Mouse (Mus musculus) heart, adult 2 months (tissue): ENCODE measurements around the gene Fkbp7. TPM values are rescaled to one million over a fixed set of nuclear protein-coding genes. Genes with fewer than 3 reads are reported as not detected.
"Not testable (repeated sequence)": the region's sequence is repeated elsewhere in the genome, so short reads cannot be mapped to it uniquely, and the experiment has no call there.

ENCODE experiments used
- DNase-seq, 2 experiments: peaks; one replicate each; pipeline ENCODE4 v3.0.0; 2021
- H3K27ac ChIP-seq: fragments of 200-600 bp; 2 replicates; pipeline ENCODE4 v1.8.1; 2022
- H3K27me3 ChIP-seq: fragments of 200-500 bp; 2 replicates; pipeline ENCODE4 v1.6.1; 2012; ENCODE audit warnings: mild to moderate bottlenecking, low read length, inconsistent platforms, mixed read lengths; ENCODE audit not compliant: control insufficient read depth, insufficient read depth
- H3K36me3 ChIP-seq: fragments of 200-500 bp; 2 replicates; pipeline ENCODE4 v1.6.1; 2012; ENCODE audit warnings: low read length, inconsistent platforms; ENCODE audit not compliant: control insufficient read depth, insufficient read depth
- H3K4me1 ChIP-seq: fragments of 200-500 bp; 2 replicates; pipeline ENCODE4 v1.6.1; 2011; ENCODE audit warnings: low read length; ENCODE audit not compliant: control insufficient read depth, insufficient read depth
- H3K4me3 ChIP-seq: fragments of 200-600 bp; 2 replicates; pipeline ENCODE4 v1.8.1; 2022
- H3K79me2 ChIP-seq: fragments of 200-500 bp; replicated peaks from 2 replicates; pipeline ENCODE4 v1.6.1; 2012; ENCODE audit warnings: mild to moderate bottlenecking, inconsistent platforms, low read length, moderate library complexity, mixed read lengths; ENCODE audit not compliant: control insufficient read depth, insufficient read depth
- H3K9ac ChIP-seq: fragments of 200-500 bp; 2 replicates; pipeline ENCODE4 v1.6.1; 2012; ENCODE audit warnings: low read depth, mild to moderate bottlenecking, control low read depth, inconsistent platforms, low read length, mixed read lengths
- CTCF ChIP-seq: fragments of 200-600 bp; IDR thresholded peaks from 2 replicates; pipeline ENCODE4 v1.8.1; 2022; ENCODE audit warnings: antibody characterized with exemption, mild to moderate bottlenecking, moderate library complexity
- EP300 ChIP-seq: fragments of 200-500 bp; IDR thresholded peaks from 2 replicates; pipeline ENCODE4 v1.6.1; 2011; ENCODE audit warnings: low read depth, low read length, control low read depth; ENCODE audit not compliant: insufficient read depth
- POLR2A ChIP-seq: fragments of 200-500 bp; IDR thresholded peaks from 2 replicates; pipeline ENCODE4 v1.6.1; 2011; ENCODE audit warnings: mild to moderate bottlenecking, low read depth, low read length, control low read depth; ENCODE audit not compliant: insufficient read depth
- WGBS: fragments of 180-500 bp; shearing (Covaris S2); methylation state at CpG from one replicate; pipeline ENCODE4 v1.1.7; 2018; 5-methylcytosine and 5-hydroxymethylcytosine counted together
- intact Hi-C: fragments of 180-260 bp; cut with DNase I; formaldehyde crosslinking; loops from one replicate; pipeline ENCODE4 v1.15.1; 2025
- polyA plus RNA-seq: library from polyadenylated mRNA; depleted of rRNA; stranded (reverse); fragments of >200 nt; gene quantifications from 2 replicates; pipeline ENCODE4 v1.2.3, GENCODE M21; 2012
- total RNA-seq, 2 experiments: library from RNA; stranded (reverse); gene quantifications; 2 replicates each; pipeline ENCODE4 v1.2.3; 2021

Gene Fkbp7
- total and polyA plus RNA-seq, 3 experiments, result 7.9 to 21.9 (median 20.8) TPM

- DNase-seq, result peak; percentile 98 to 99
- Histone ChIP-seq H3K4me1 (no peaks in the 10 kb centered on the region), H3K9ac (peak within 1 kb of the TSS; percentile 90), H3K4me3 (peak within 1 kb of the TSS; percentile 85), H3K27me3 (no peaks in the 10 kb centered on the region), H3K79me2 (no peaks in the 10 kb centered on the region), H3K27ac (peak within 1 kb of the TSS; percentile 79), H3K36me3 (no peaks in the 10 kb centered on the region; the same call in 1 of the 2 replicates)
- under 1% methylated on average over 39 of the region's 42 CpGs for WGBS
- no peak; the same call in 1 of the 2 replicates for TF ChIP-seq EP300
- peak; percentile 87 for TF ChIP-seq POLR2A
- TF ChIP-seq CTCF, result no peak
- intact Hi-C loops, result loop anchor here (1.0 kb wide), 1 partner anchor 25 kb away; the partner anchor contains the start of gene Fkbp7
Observed at GRCm38 (mm10) chr2:76647883-76648570, 24.9 kb downstream of the Fkbp7 start, which contains the start of the genes Prkra and Pjvk. Prkra (minus strand) TSS chr2:76648015. Pjvk (plus strand) TSS chr2:76648476.

DNA sequence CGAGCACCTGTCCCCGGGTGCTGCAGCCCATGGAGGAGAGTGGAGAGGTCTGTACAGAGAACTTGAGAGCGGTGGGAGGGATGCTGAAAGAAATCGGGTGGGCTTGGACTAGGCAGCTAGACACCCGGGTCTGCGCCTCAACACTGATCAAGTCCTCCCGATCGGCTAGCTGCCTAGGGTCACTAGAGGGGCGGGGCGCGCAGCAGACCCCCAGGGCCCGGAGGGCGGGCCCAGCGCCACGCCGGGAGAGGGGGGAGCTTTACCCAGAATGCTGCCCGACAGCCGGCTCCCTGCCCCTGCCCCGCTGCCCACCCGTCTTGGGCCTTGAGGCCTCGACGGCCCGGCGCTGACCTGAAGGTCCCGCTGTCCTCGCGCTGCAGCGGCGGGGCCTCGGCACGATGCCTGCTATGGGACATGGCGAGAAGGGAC is 25.5 kb downstream of the Fkbp7 start:
- intact Hi-C loops, result no loop called here
- peak overlapping the region; percentile 90 for H3K9ac ChIP-seq
- under 1% methylated on average over 31 of the region's 32 CpGs for WGBS
- no peaks in the 10 kb centered on the region for H3K27me3 ChIP-seq
- peak overlapping the region; percentile 85 for H3K4me3 ChIP-seq
- no peaks in the 10 kb centered on the region; the same call in 1 of the 2 replicates for H3K36me3 ChIP-seq
- peak overlapping the region; percentile 79 for H3K27ac ChIP-seq
- no peak for DNase-seq
- H3K79me2 ChIP-seq, result no peaks in the 10 kb centered on the region
- TF ChIP-seq POLR2A (no peak), EP300 (no peak), CTCF (no peak)
- no peaks in the 10 kb centered on the region for H3K4me1 ChIP-seq

DNA sequence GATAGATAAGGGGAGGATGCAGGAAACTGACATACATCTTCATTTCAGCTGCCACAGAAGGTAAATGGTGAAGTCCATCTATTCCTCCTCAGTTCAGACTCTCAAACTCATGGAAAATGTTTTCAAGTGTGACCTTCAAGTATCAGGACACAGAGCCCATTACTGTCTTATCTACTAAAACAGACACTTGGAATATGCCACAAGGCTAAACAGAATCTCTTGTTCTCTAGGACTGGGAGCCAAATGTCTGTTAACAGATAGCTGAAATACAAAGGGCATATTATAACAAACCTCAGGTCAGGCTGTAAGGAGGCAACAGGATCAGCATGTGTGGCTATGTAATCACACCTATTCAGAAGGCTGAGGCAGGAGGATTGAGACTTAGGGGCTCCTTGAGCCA is 29.1 kb downstream of the Fkbp7 start:
- Histone ChIP-seq H3K36me3 (peaks cover 2% of the 10 kb centered on the region), H3K4me1 (no peaks in the 10 kb centered on the region), H3K4me3 (no peak overlapping the region), H3K27ac (no peak overlapping the region), H3K9ac (no peak overlapping the region), H3K27me3 (no peaks in the 10 kb centered on the region), H3K79me2 (no peaks in the 10 kb centered on the region)
- DNase-seq, result no peak
- no peak for TF ChIP-seq POLR2A
- no peak for TF ChIP-seq CTCF
- TF ChIP-seq EP300, result no peak
- intact Hi-C loops, result no loop called here

- no peaks in the 10 kb centered on the region for H3K4me1 ChIP-seq
- no peak overlapping the region for H3K27ac ChIP-seq
- H3K27me3 ChIP-seq, result no peaks in the 10 kb centered on the region
- DNase-seq, result no peak
- peaks cover 2% of the 10 kb centered on the region for H3K36me3 ChIP-seq
- TF ChIP-seq EP300 (no peak), POLR2A (no peak), CTCF (no peak)
- H3K79me2 ChIP-seq, result no peaks in the 10 kb centered on the region
- no peak overlapping the region for H3K9ac ChIP-seq
- no peak overlapping the region for H3K4me3 ChIP-seq
- WGBS, result 98% methylated on average over 2 of the region's 2 CpGs
- intact Hi-C loops, result no loop called here
Observed at GRCm38 (mm10) chr2:76639637-76640036, 33.3 kb downstream of the Fkbp7 start.

GRCm38 (mm10) chr2:76631600-76631999 is 41.3 kb downstream of the Fkbp7 start:
- DNase-seq, result no peak
- no peaks in the 10 kb centered on the region for H3K27me3 ChIP-seq
- no peaks in the 10 kb centered on the region for H3K36me3 ChIP-seq
- H3K27ac ChIP-seq, result no peak overlapping the region
- TF ChIP-seq CTCF (no peak), POLR2A (no peak), EP300 (no peak)
- 92% methylated on average over 4 of the region's 4 CpGs for WGBS
- intact Hi-C loops, result no loop called here
- no peak overlapping the region for H3K4me3 ChIP-seq
- H3K4me1 ChIP-seq, result no peaks in the 10 kb centered on the region
- no peak overlapping the region for H3K9ac ChIP-seq
- H3K79me2 ChIP-seq, result no peaks in the 10 kb centered on the region

DNA sequence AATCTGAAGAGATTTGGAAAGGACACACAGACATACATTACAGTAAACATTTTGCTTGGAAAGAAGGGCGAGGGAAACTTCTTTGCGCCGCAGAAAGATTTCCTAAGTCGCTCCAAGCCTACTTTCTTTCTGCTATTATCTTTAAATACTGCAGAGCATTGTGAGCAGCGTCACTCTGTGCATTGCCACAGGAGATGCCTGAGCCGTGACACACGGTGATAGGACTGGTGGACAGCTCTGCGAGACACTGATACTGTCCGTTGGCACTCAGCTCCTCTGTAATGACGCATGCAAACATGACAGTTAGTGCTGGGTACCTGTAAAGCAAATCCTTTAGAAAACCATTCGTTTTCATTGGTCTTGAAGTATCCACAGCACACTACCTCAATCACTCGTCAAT is 42.6 kb downstream of the Fkbp7 start:
- Histone ChIP-seq H3K36me3 (no peaks in the 10 kb centered on the region; the same call in 1 of the 2 replicates), H3K79me2 (no peaks in the 10 kb centered on the region), H3K27me3 (no peaks in the 10 kb centered on the region), H3K9ac (no peak overlapping the region), H3K4me3 (no peak overlapping the region), H3K4me1 (no peaks in the 10 kb centered on the region), H3K27ac (no peak overlapping the region)
- TF ChIP-seq CTCF (no peak), POLR2A (no peak), EP300 (no peak)
- intact Hi-C loops, result no loop called here
- no peak for DNase-seq
- 90% methylated on average over 12 of the region's 12 CpGs for WGBS

DNA sequence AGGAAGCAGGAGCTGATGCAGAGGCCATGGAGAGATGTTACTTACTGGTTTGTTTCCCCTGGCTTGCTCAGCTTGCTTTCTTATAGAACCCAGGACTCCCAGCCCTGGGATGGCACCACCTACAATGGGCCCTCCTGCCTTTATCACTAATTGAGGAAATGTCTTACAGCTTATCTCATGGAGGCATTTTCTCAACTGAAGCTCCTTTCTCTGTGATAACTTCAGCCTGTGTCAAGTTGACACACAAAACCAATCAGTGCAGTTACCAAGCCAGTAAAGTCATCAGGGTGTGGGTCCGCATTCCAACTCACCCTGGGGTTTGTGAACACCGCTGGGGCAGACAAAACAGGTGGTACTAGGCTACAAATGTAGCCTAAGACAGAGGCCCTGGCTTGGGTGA is 50.6 kb downstream of the Fkbp7 start:
- H3K27ac ChIP-seq, H3K27me3 ChIP-seq, DNase-seq, H3K36me3 ChIP-seq, H3K79me2 ChIP-seq, intact Hi-C loops, H3K4me3 ChIP-seq, H3K4me1 ChIP-seq, H3K9ac ChIP-seq: not testable (repeated sequence)
- WGBS, result 87% methylated on average over 2 of the region's 2 CpGs
